21 mouse cellular contexts compared by ENCODE assay signal in genomic region chr19:36109318-36109944, GRCm38 (mm10). TPM values are rescaled to one million over a fixed set of nuclear protein-coding genes. Genes with fewer than 3 reads are reported as not detected.
DNase-seq lines count a peak whose midpoint lies in the region; ATAC-seq and TF ChIP-seq lines count a peak whose summit lies in the region.
"Had no signal": no experiment of that assay in that cellular context is flagged by ENCODE, and none has a peak within 500 bp of the region (broad histone marks: within the 10 kb centered on the region; RNA-seq: fewer than 3 reads in every experiment).

No protein-coding gene starts in this region.

- no peak for TF ChIP-seq CTCF in layer of hippocampus, adult 2 months (conservative IDR thresholded peaks at IDR 0.05)

- H3K4me1 ChIP-seq in neural tube, embryonic 14.5 days (ENCODE audit: control insufficient read depth, insufficient read depth, low read length), result 0 out of 2 replicates have a peak, but pooled peaks cover 2% of the 10 kb centered on the region
- peaks cover 12% of the 10 kb centered on the region for H3K4me1 ChIP-seq in neural tube, embryonic 15.5 days
- H3K4me1 ChIP-seq: stomach, embryonic 15.5 days had no signal

- peak; percentile 26; the same call in 1 of the 2 replicates for ATAC-seq in neural tube, embryonic 14.5 days (ENCODE audit: low read depth)
- no peak for ATAC-seq in neural tube, embryonic 15.5 days (ENCODE audit: low FRiP score)

- H3K9ac ChIP-seq in neural tube, embryonic 14.5 days (replicated peaks; ENCODE audit: low read depth, low read length), result no peak overlapping the region
- H3K9ac ChIP-seq in neural tube, embryonic 15.5 days (replicated peaks), result no peak overlapping the region
- H3K9ac ChIP-seq: limb, embryonic 15.5 days; stomach, embryonic 15.5 days had no signal

- no peaks in the 10 kb centered on the region for H3K27me3 ChIP-seq in neural tube, embryonic 14.5 days (ENCODE audit: control insufficient read depth, insufficient read depth, low read length)
- no peaks in the 10 kb centered on the region for H3K27me3 ChIP-seq in neural tube, embryonic 15.5 days (replicated peaks)
- H3K27me3 ChIP-seq: limb, embryonic 15.5 days had no signal

- H3K9me3 ChIP-seq in neural tube, embryonic 14.5 days (ENCODE audit: control insufficient read depth, low read length), result no peaks in the 10 kb centered on the region
- H3K9me3 ChIP-seq in neural tube, embryonic 15.5 days (replicated peaks), result no peaks in the 10 kb centered on the region
- H3K9me3 ChIP-seq: limb, embryonic 15.5 days; stomach, embryonic 15.5 days had no signal

- 72% methylated on average over 26 of the region's 26 CpGs for whole genome bisulfite sequencing in neural tube, embryonic 14.5 days
- WGBS in neural tube, embryonic 15.5 days, result 70% methylated on average over 26 of the region's 26 CpGs

- DNase-seq in cerebellum, postnatal 10 days, result peak; percentile 11 to 16
- DNase-seq in cerebellum, postnatal 4 days (ENCODE audit: low spot score in 2 of 2), result no peak
- DNase-seq in layer of hippocampus, adult 2 months (ENCODE audit: low spot score in 2 of 2), result no peak
- no peak for DNase-seq in layer of hippocampus, postnatal 25 days (ENCODE audit: extremely low spot score in 1 of 2, low spot score in 1 of 2)
- DNase-seq in neural tube, embryonic 10.5 days (ENCODE audit: extremely low spot score, low spot score), result no peak
- no peak for DNase-seq in thymus, postnatal 36 days
- DNase-seq: adrenal gland, adult 2 months; gastrocnemius, adult 2 months; kidney, adult 18-20 months; kidney, postnatal 10 days; spleen, adult 18-20 months; thymus, postnatal 14 days had no signal

- no peak overlapping the region for H3K4me2 ChIP-seq in neural tube, embryonic 14.5 days (ENCODE audit: low read depth, low read length)
- H3K4me2 ChIP-seq in neural tube, embryonic 15.5 days, result peak overlapping the region; percentile 13
- H3K4me2 ChIP-seq: limb, embryonic 15.5 days; stomach, embryonic 15.5 days had no signal

- H3K36me3 ChIP-seq in neural tube, embryonic 14.5 days (ENCODE audit: control insufficient read depth, insufficient read depth, low read length), result no peaks in the 10 kb centered on the region
- H3K36me3 ChIP-seq in neural tube, embryonic 15.5 days, result no peaks in the 10 kb centered on the region
- H3K36me3 ChIP-seq: limb, embryonic 15.5 days; stomach, embryonic 15.5 days had no signal

- peak overlapping the region; percentile 41 for H3K4me3 ChIP-seq in layer of hippocampus, adult 2 months
- H3K4me3 ChIP-seq in neural tube, embryonic 14.5 days (ENCODE audit: low read depth, low read length), result no peak overlapping the region
- no peak overlapping the region for H3K4me3 ChIP-seq in neural tube, embryonic 15.5 days (replicated peaks)
- H3K4me3 ChIP-seq: gastrocnemius, adult 2 months; limb, embryonic 15.5 days; stomach, embryonic 15.5 days had no signal

- H3K27ac ChIP-seq in layer of hippocampus, adult 2 months, result no peak overlapping the region
- H3K27ac ChIP-seq in neural tube, embryonic 14.5 days (ENCODE audit: low read depth, low read length), result no peak overlapping the region
- H3K27ac ChIP-seq in neural tube, embryonic 15.5 days (replicated peaks), result no peak overlapping the region
- H3K27ac ChIP-seq: gastrocnemius, adult 2 months; limb, embryonic 15.5 days; stomach, embryonic 15.5 days had no signal

RNA-seq across cellular contexts. Expression of gene Ankrd1, which starts 10.5 kb away (rescaled TPM):
- total RNA-seq in layer of hippocampus, adult 2 months (2021), result not detected
- total RNA-seq in layer of hippocampus, postnatal 25 days (2021), result not detected
- polyA plus RNA-seq in neural tube, embryonic 14.5 days (2014; fragmentation: Nextera tagmentation; extraction: Ambion mirVana), result not detected in 2 replicates
- polyA plus RNA-seq in neural tube, embryonic 15.5 days (2015; fragmentation: Nextera tagmentation; extraction: Ambion mirVana), result 0.22 and 0.54 TPM in 2 replicates
- total RNA-seq: adrenal gland, adult 2 months; granulocyte monocyte progenitor cell, adult 5-6 weeks; left cerebral cortex, postnatal 14 days; megakaryocyte, adult 5-6 weeks; MEL had no signal
- polyA plus RNA-seq: adrenal gland, adult 2 months had no signal

RNA-seq across cellular contexts. Expression of gene Rpp30, which starts 25.9 kb away (rescaled TPM):
- total RNA-seq in layer of hippocampus, adult 2 months (2021), result 10 to 100 TPM; 17.0 to 17.4 TPM
- total RNA-seq in layer of hippocampus, postnatal 25 days (2021), result 10 to 100 TPM; 16.8 to 21.5 TPM
- polyA plus RNA-seq in neural tube, embryonic 14.5 days (2014; fragmentation: Nextera tagmentation; extraction: Ambion mirVana), result 73.8 and 79.2 TPM in 2 replicates
- 66.3 and 67.8 TPM in 2 replicates for polyA plus RNA-seq in neural tube, embryonic 15.5 days (2015; fragmentation: Nextera tagmentation; extraction: Ambion mirVana)

RNA-seq across cellular contexts. Expression of gene Htr7, which starts 52.1 kb away (rescaled TPM):
- total RNA-seq in layer of hippocampus, adult 2 months (2021), result 1 to 10 TPM; 8.5 to 9.0 TPM
- 1 to 10 TPM; 8.1 to 9.1 TPM for total RNA-seq in layer of hippocampus, postnatal 25 days (2021)
- polyA plus RNA-seq in neural tube, embryonic 14.5 days (2014; fragmentation: Nextera tagmentation; extraction: Ambion mirVana), result 15.7 and 25.6 TPM in 2 replicates
- polyA plus RNA-seq in neural tube, embryonic 15.5 days (2015; fragmentation: Nextera tagmentation; extraction: Ambion mirVana), result 20.5 and 23.8 TPM in 2 replicates
- total RNA-seq: adrenal gland, adult 2 months; granulocyte monocyte progenitor cell, adult 5-6 weeks; megakaryocyte, adult 5-6 weeks; MEL had no signal
- polyA plus RNA-seq: liver, embryonic 16.5 days had no signal

Comparison
In these comparisons a context has a peak if more than half of its experiments do, and no peak if none do; other contexts are left out.
1. DNase-seq: peak in cerebellum, postnatal 10 days (2 of 2); none in cerebellum, postnatal 4 days (0 of 2), layer of hippocampus, adult 2 months (0 of 2), layer of hippocampus, postnatal 25 days (0 of 2), neural tube, embryonic 10.5 days (single experiment) and thymus, postnatal 36 days (0 of 2).